Mouse (Mus musculus) embryonic facial prominence, embryonic 13.5 days (tissue): ENCODE measurements around the gene Dchs2. TPM values are rescaled to one million over a fixed set of nuclear protein-coding genes. Genes with fewer than 3 reads are reported as not detected.
A peak's percentile ranks its signal among the peaks of the same experiment; 100 is the strongest.

ENCODE experiments used
- ATAC-seq: fragments of 200-750 bp; cut with Nextera tagmentation; 2 replicates; pipeline ENCODE4 v1.8.0; 2017; ENCODE audit warnings: low read depth; ENCODE audit not compliant: insufficient number of reproducible peaks, insufficient read depth, low FRiP score, low TSS enrichment
- H3K27ac ChIP-seq: fragments of 300-500 bp; sonication (generic); 2 replicates; pipeline ENCODE4 v1.5.1; 2015; ENCODE audit warnings: moderate library complexity, mild to moderate bottlenecking, inconsistent platforms
- H3K27me3 ChIP-seq: fragments of 300-500 bp; sonication (generic); 2 replicates; pipeline ENCODE4 v1.6.1; 2015; ENCODE audit warnings: mild to moderate bottlenecking, inconsistent platforms
- H3K36me3 ChIP-seq: fragments of 300-500 bp; sonication (generic); 2 replicates; pipeline ENCODE4 v1.6.1; 2015; ENCODE audit warnings: mild to moderate bottlenecking, inconsistent platforms
- H3K4me1 ChIP-seq: fragments of 300-500 bp; sonication (generic); 2 replicates; pipeline ENCODE4 v1.6.1; 2015; ENCODE audit warnings: inconsistent platforms
- H3K4me2 ChIP-seq: fragments of 300-500 bp; sonication (generic); 2 replicates; pipeline ENCODE4 v1.6.1; 2015; ENCODE audit warnings: moderate library complexity, mild to moderate bottlenecking, inconsistent platforms
- H3K4me3 ChIP-seq: fragments of 300-500 bp; sonication (generic); 2 replicates; pipeline ENCODE4 v1.5.1; 2015; ENCODE audit warnings: mild to moderate bottlenecking, inconsistent platforms
- H3K9ac ChIP-seq: fragments of 300-500 bp; sonication (generic); 2 replicates; pipeline ENCODE4 v1.6.1; 2015; ENCODE audit warnings: mild to moderate bottlenecking, inconsistent platforms
- H3K9me3 ChIP-seq: fragments of 300-500 bp; sonication (generic); 2 replicates; pipeline ENCODE4 v1.6.1; 2016; ENCODE audit warnings: inconsistent platforms
- WGBS: fragments of 180-500 bp; shearing (Covaris S2); methylation state at CpG from one replicate; pipeline ENCODE4 v1.1.7; 2015; ENCODE audit warnings: mixed read lengths; 5-methylcytosine and 5-hydroxymethylcytosine counted together
- polyA plus RNA-seq: library from polyadenylated mRNA; unstranded; fragments of >200 nt; fragmentation: Nextera tagmentation; extraction: Ambion mirVana; gene quantifications from 2 replicates; pipeline ENCODE4 v1.2.1, GENCODE M21; 2015

Gene Dchs2
- polyA plus RNA-seq, 1 experiment from 2014 or later: 0.35 TPM

GRCm38 (mm10) chr3:83212578-83212977, 84.8 kb downstream of the Dchs2 start:
- no peaks in the 10 kb centered on the region for H3K27me3 ChIP-seq
- 40% methylated on average over 7 of the region's 7 CpGs for WGBS
- peaks cover 22% of the 10 kb centered on the region for H3K4me1 ChIP-seq
- H3K9me3 ChIP-seq: no peaks in the 10 kb centered on the region
- H3K9ac ChIP-seq: no peak overlapping the region
- 0 out of 2 replicates have a peak overlapping the region, but pooled peaks have one; percentile 39 for H3K27ac ChIP-seq
- H3K4me3 ChIP-seq: no peak overlapping the region
- ATAC-seq: no peak
- no peak overlapping the region for H3K4me2 ChIP-seq
- no peaks in the 10 kb centered on the region for H3K36me3 ChIP-seq

GRCm38 (mm10) chr3:83218059-83218458, 90.3 kb downstream of the Dchs2 start:
- ATAC-seq: no peak
- 65% methylated on average over 4 of the region's 4 CpGs for WGBS

GRCm38 (mm10) chr3:83220101-83220500, 92.4 kb downstream of the Dchs2 start:
- ATAC-seq: no peak
- no peaks in the 10 kb centered on the region for H3K9me3 ChIP-seq
- no peak overlapping the region for H3K27ac ChIP-seq
- H3K9ac ChIP-seq: no peak overlapping the region
- H3K36me3 ChIP-seq: no peaks in the 10 kb centered on the region
- peaks cover 20% of the 10 kb centered on the region for H3K4me1 ChIP-seq
- WGBS: 89% methylated on average over 2 of the region's 2 CpGs
- H3K4me2 ChIP-seq: no peak overlapping the region
- no peak overlapping the region for H3K4me3 ChIP-seq
- H3K27me3 ChIP-seq: no peaks in the 10 kb centered on the region

More at GRCm38 (mm10) chr3:83218059-83218458, 90.3 kb downstream of the Dchs2 start:
- Histone ChIP-seq H3K4me1 (peaks cover 21% of the 10 kb centered on the region), H3K27me3 (no peaks in the 10 kb centered on the region), H3K4me2 (no peak overlapping the region), H3K9me3 (no peaks in the 10 kb centered on the region), H3K27ac (no peak overlapping the region), H3K36me3 (no peaks in the 10 kb centered on the region), H3K4me3 (no peak overlapping the region), H3K9ac (no peak overlapping the region)

GRCm38 (mm10) chr3:83222125-83222524, 94.4 kb downstream of the Dchs2 start:
- ATAC-seq: no peak
- Histone ChIP-seq H3K9me3 (no peaks in the 10 kb centered on the region), H3K27ac (peak overlapping the region; percentile 48), H3K27me3 (no peaks in the 10 kb centered on the region), H3K4me3 (no peak overlapping the region), H3K4me2 (peak overlapping the region; percentile 33), H3K36me3 (no peaks in the 10 kb centered on the region), H3K4me1 (peaks cover 20% of the 10 kb centered on the region), H3K9ac (no peak overlapping the region)
- 28% methylated on average over 5 of the region's 5 CpGs for WGBS

GRCm38 (mm10) chr3:83228383-83228782, 100.6 kb downstream of the Dchs2 start:
- no peak overlapping the region for H3K27ac ChIP-seq
- no peaks in the 10 kb centered on the region for H3K27me3 ChIP-seq
- no peak overlapping the region for H3K9ac ChIP-seq
- WGBS: 63% methylated on average over 9 of the region's 9 CpGs
- no peaks in the 10 kb centered on the region for H3K36me3 ChIP-seq
- H3K4me2 ChIP-seq: no peak overlapping the region
- no peaks in the 10 kb centered on the region for H3K9me3 ChIP-seq
- H3K4me3 ChIP-seq: no peak overlapping the region
- no peak for ATAC-seq
- H3K4me1 ChIP-seq: no peaks in the 10 kb centered on the region

GRCm38 (mm10) chr3:83230326-83230725, 102.6 kb downstream of the Dchs2 start:
- Histone ChIP-seq H3K9me3 (no peaks in the 10 kb centered on the region), H3K4me2 (no peak overlapping the region), H3K36me3 (no peaks in the 10 kb centered on the region), H3K27ac (no peak overlapping the region), H3K4me3 (no peak overlapping the region), H3K4me1 (peaks cover 12% of the 10 kb centered on the region), H3K9ac (no peak overlapping the region), H3K27me3 (no peaks in the 10 kb centered on the region)
- no peak for ATAC-seq
- 90% methylated on average over 2 of the region's 2 CpGs for WGBS

- 59% methylated on average over 4 of the region's 4 CpGs for WGBS
- no peaks in the 10 kb centered on the region for H3K9me3 ChIP-seq
- no peak for ATAC-seq
- H3K4me2 ChIP-seq: no peak overlapping the region
- no peak overlapping the region for H3K27ac ChIP-seq
- no peaks in the 10 kb centered on the region for H3K36me3 ChIP-seq
- no peak overlapping the region for H3K4me3 ChIP-seq
- H3K27me3 ChIP-seq: no peaks in the 10 kb centered on the region
- H3K4me1 ChIP-seq: peaks cover 12% of the 10 kb centered on the region
- H3K9ac ChIP-seq: no peak overlapping the region
These were observed 106.7 kb downstream of the Dchs2 start for GRCm38 (mm10) chr3:83234457-83234856.

- ATAC-seq: no peak
- Histone ChIP-seq H3K27ac (no peak overlapping the region), H3K9me3 (no peaks in the 10 kb centered on the region), H3K36me3 (no peaks in the 10 kb centered on the region), H3K4me3 (no peak overlapping the region), H3K4me2 (no peak overlapping the region), H3K27me3 (no peaks in the 10 kb centered on the region), H3K9ac (no peak overlapping the region), H3K4me1 (peaks cover 12% of the 10 kb centered on the region)
- 79% methylated on average over 5 of the region's 5 CpGs for WGBS
These were observed 107.3 kb downstream of the Dchs2 start for GRCm38 (mm10) chr3:83235061-83235460.

GRCm38 (mm10) chr3:83246536-83246935, 118.8 kb downstream of the Dchs2 start:
- H3K27ac ChIP-seq: no peak overlapping the region
- H3K9me3 ChIP-seq: no peaks in the 10 kb centered on the region
- H3K4me3 ChIP-seq: no peak overlapping the region
- ATAC-seq: no peak
- H3K9ac ChIP-seq: no peak overlapping the region
- 52% methylated on average over 5 of the region's 5 CpGs for WGBS
- H3K36me3 ChIP-seq: no peaks in the 10 kb centered on the region
- no peak overlapping the region for H3K4me2 ChIP-seq
- H3K27me3 ChIP-seq: no peaks in the 10 kb centered on the region
- 0 out of 2 replicates have a peak, but pooled peaks cover 3% of the 10 kb centered on the region for H3K4me1 ChIP-seq

- no peak overlapping the region for H3K4me3 ChIP-seq
- H3K9ac ChIP-seq: no peak overlapping the region
- no peak overlapping the region for H3K27ac ChIP-seq
- H3K4me2 ChIP-seq: no peak overlapping the region
- no peaks in the 10 kb centered on the region for H3K27me3 ChIP-seq
- H3K4me1 ChIP-seq: peaks cover 8% of the 10 kb centered on the region; the same call in 1 of the 2 replicates
- no peaks in the 10 kb centered on the region for H3K9me3 ChIP-seq
- 75% methylated on average over 4 of the region's 4 CpGs for WGBS
- ATAC-seq: no peak
- no peaks in the 10 kb centered on the region for H3K36me3 ChIP-seq
These were observed 122.3 kb downstream of the Dchs2 start for GRCm38 (mm10) chr3:83250001-83250545.

- Histone ChIP-seq H3K9me3 (no peaks in the 10 kb centered on the region), H3K4me2 (no peak overlapping the region), H3K4me3 (no peak overlapping the region), H3K4me1 (peaks cover 5% of the 10 kb centered on the region; the same call in 1 of the 2 replicates), H3K27ac (no peak overlapping the region), H3K9ac (no peak overlapping the region), H3K36me3 (no peaks in the 10 kb centered on the region), H3K27me3 (no peaks in the 10 kb centered on the region)
- ATAC-seq: no peak
- 66% methylated on average over 7 of the region's 7 CpGs for WGBS
These were observed 124.2 kb downstream of the Dchs2 start for GRCm38 (mm10) chr3:83251899-83252298.

- H3K4me1 ChIP-seq: peaks cover 12% of the 10 kb centered on the region
- ATAC-seq: no peak
- WGBS: 38% methylated on average over 4 of the region's 4 CpGs
- no peak overlapping the region for H3K4me3 ChIP-seq
- H3K4me2 ChIP-seq: no peak overlapping the region
- H3K9me3 ChIP-seq: no peaks in the 10 kb centered on the region
- no peak overlapping the region for H3K9ac ChIP-seq
- H3K27ac ChIP-seq: no peak overlapping the region
- H3K27me3 ChIP-seq: no peaks in the 10 kb centered on the region
- no peaks in the 10 kb centered on the region for H3K36me3 ChIP-seq
These were observed 131.7 kb downstream of the Dchs2 start for GRCm38 (mm10) chr3:83259421-83259820.
